Mouse (Mus musculus) ES-Bruce4 (cell line): Measurements from ENCODE around the gene Armcx3. TPM values are rescaled to one million over a fixed set of nuclear protein-coding genes. Genes with fewer than 3 reads are reported as not detected.
"Not testable (repeated sequence)": the region's sequence is repeated elsewhere in the genome, so short reads cannot be mapped to it uniquely, and the experiment has no call there.

Experiments used
- H3K27ac ChIP-seq: 2 replicates; pipeline ENCODE4 v1.5.1; 2012; ENCODE audit warnings: low read length, inconsistent platforms; ENCODE audit not compliant: insufficient read depth
- H3K27me3 ChIP-seq: 2 replicates; pipeline ENCODE4 v1.6.1; 2012; ENCODE audit warnings: mild to moderate bottlenecking, low read length, inconsistent platforms; ENCODE audit not compliant: control insufficient read depth, poor library complexity, insufficient read depth, severe bottlenecking
- H3K36me3 ChIP-seq: 2 replicates; pipeline ENCODE4 v1.6.1; 2012; ENCODE audit warnings: inconsistent platforms, mild to moderate bottlenecking, low read length, moderate library complexity; ENCODE audit not compliant: control insufficient read depth, poor library complexity, insufficient read depth, severe bottlenecking
- H3K4me1 ChIP-seq: one replicate; pipeline ENCODE4 v1.8.1; 2011; ENCODE audit warnings: low read length; ENCODE audit not compliant: control insufficient read depth, insufficient read depth
- H3K4me3 ChIP-seq: 2 replicates; pipeline ENCODE4 v1.5.1; 2011; ENCODE audit warnings: low read depth, mild to moderate bottlenecking, low read length
- H3K9ac ChIP-seq: 2 replicates; pipeline ENCODE4 v1.6.1; 2012; ENCODE audit warnings: low read depth, mild to moderate bottlenecking, inconsistent platforms; ENCODE audit not compliant: poor library complexity, severe bottlenecking
- H3K9me3 ChIP-seq: replicated peaks from 2 replicates; pipeline ENCODE4 v1.6.1; 2012; ENCODE audit warnings: mild to moderate bottlenecking, low read length, inconsistent platforms; ENCODE audit not compliant: control insufficient read depth, poor library complexity, insufficient read depth, severe bottlenecking
- CTCF ChIP-seq: IDR thresholded peaks from one replicate; pipeline ENCODE4 v1.8.1; 2011; ENCODE audit warnings: low read depth, low read length
- EP300 ChIP-seq: IDR thresholded peaks from 2 replicates; pipeline ENCODE4 v1.6.1; 2011; ENCODE audit warnings: low read depth, low read length; ENCODE audit not compliant: insufficient read depth
- POLR2A ChIP-seq: IDR thresholded peaks from one replicate; pipeline ENCODE4 v1.8.1; 2011; ENCODE audit warnings: low read length; ENCODE audit not compliant: insufficient read depth
- polyA plus RNA-seq: library from polyadenylated mRNA; stranded (reverse); fragments of >200 nt; gene quantifications from 2 replicates; pipeline ENCODE4 v1.2.4, GENCODE M21; 2011; ENCODE audit warnings: low read depth; ENCODE audit not compliant: missing spikeins, insufficient read depth, insufficient read length

The Armcx3 gene
- polyA plus RNA-seq, 1 experiment, result 19.1 TPM

DNA sequence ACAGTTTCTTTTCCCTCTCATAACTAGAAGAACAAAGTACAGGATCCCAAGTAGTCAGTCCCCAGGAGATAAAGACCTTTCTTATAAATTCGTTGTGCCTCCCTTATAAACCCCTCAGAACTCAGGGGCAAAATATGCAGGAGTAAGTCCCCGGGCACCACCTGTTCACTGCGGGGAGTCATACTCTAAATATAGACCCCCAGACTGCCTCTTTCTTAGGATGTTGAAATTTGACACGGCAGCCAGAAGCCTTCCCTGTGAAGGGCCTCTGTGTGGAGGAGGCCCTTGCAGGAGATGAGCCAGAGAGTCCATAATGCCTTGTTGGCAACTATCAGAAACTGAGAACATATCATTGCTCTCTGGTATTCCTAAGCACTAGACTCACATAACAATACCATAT is 3.8 kb upstream of the Armcx3 start:
- no peaks in the 10 kb centered on the region for H3K9me3 ChIP-seq
- H3K9ac ChIP-seq, result no peak overlapping the region
- TF ChIP-seq POLR2A (no peak), CTCF (no peak), EP300 (no peak)
- no peaks in the 10 kb centered on the region for H3K27me3 ChIP-seq
- no peaks in the 10 kb centered on the region for H3K4me1 ChIP-seq
- no peak overlapping the region for H3K27ac ChIP-seq
- H3K36me3 ChIP-seq, result no peaks in the 10 kb centered on the region
- no peak overlapping the region for H3K4me3 ChIP-seq

DNA sequence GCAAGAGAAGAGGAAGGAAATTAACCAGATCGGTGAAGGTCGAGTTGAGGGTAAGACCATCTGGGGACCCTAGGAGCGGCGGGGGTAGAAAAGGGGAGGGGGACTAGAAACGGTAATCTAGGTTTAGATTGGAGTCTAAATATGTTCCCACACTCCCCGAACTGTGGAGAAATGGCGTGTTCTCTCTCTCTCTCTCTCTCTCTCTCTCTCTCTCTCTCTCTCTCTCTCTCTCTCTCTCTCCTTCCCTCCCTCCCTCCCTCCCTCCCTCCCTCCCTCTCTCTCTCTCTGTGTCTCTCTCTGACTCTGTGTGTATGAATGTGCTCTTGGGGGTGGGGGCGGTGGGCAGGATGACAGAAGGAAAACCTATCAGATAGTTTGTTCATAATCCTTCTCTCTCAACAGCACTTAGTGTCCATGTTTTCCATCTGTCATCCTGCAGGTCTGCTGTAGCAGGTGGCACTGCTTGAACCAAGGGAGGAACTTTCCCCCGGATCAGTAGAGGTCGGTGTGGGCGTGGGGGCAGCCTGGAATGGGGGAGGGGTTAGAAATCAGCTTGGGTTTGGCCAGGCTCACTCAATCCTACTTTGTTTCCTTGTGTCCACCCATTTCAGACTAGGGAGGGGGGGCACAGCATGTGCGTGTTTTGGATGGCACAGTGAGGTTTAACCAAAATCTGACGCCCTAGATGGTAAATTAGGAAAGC is 1.0 kb downstream of the Armcx3 start:
- Histone ChIP-seq H3K9ac (peak overlapping the region; percentile 43), H3K9me3 (no peaks in the 10 kb centered on the region), H3K36me3 (no peaks in the 10 kb centered on the region), H3K27ac (no peak overlapping the region), H3K4me1 (no peaks in the 10 kb centered on the region), H3K27me3 (no peaks in the 10 kb centered on the region), H3K4me3 (peak overlapping the region; percentile 77)
- TF ChIP-seq EP300 (no peak), POLR2A (no peak), CTCF (no peak)

DNA sequence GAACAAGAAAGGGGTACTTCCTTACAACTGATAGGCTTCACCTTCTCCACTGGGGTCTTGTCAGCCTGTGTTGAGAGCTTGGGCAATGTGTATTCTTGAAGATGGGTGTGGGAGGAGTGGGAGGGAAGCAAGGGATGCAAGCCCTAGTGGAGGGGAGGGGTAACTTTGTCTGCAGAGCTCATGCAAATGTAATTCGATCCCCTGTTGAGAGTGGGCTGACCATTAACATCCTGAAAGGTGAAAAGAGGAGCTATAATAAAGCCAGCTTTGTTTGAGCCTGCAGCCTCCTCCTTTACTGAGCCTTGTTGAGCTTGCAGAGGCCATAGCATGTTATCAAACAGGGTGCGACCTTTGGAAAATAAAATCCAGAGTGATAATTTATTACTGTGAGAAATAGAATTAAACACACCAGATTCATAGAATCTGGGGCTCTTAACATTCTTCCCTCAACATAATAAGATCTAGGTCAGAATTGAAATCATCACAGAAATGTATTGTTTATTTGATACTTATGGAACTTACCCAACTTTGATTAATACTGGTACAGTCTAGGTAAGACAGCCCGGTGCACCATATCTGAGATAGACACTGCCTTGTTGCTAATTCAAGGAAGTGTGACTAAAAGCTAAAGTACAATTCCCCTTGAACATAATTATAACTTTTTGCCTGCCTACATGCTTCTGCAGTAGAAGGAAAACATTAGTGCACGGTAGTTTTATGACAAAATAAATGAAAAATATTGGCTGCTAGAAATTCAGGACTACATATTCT is 7.2 kb downstream of the Armcx3 start:
- not testable (repeated sequence) for H3K4me1 ChIP-seq, H3K27me3 ChIP-seq, H3K9me3 ChIP-seq, H3K36me3 ChIP-seq, H3K27ac ChIP-seq, H3K9ac ChIP-seq, H3K4me3 ChIP-seq

DNA sequence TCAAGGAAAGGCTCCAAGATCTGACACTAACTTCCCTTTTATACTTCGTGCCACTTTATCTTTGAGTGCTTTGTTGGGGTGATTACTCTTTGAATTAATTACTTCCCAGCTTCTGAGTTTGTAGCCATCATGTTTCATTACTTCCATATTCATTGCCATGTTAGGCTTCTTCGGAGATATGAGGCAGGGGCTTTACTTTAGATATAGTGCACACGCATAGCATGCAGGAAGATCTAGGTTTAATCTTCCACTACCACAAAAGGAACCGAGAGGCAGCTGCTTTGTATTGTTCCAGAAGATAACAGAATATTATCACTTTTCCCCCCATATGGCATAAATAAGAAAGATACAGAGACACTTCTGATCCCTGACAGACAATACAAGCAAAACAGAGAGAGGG is 31.3 kb downstream of the Armcx3 start:
- no peaks in the 10 kb centered on the region for H3K36me3 ChIP-seq
- no peak overlapping the region for H3K9ac ChIP-seq
- no peak for TF ChIP-seq POLR2A
- no peak for TF ChIP-seq EP300
- no peak for TF ChIP-seq CTCF
- H3K9me3 ChIP-seq, result no peaks in the 10 kb centered on the region
- H3K4me1 ChIP-seq, result no peaks in the 10 kb centered on the region
- no peak overlapping the region for H3K27ac ChIP-seq
- no peak overlapping the region for H3K4me3 ChIP-seq
- H3K27me3 ChIP-seq, result no peaks in the 10 kb centered on the region

DNA sequence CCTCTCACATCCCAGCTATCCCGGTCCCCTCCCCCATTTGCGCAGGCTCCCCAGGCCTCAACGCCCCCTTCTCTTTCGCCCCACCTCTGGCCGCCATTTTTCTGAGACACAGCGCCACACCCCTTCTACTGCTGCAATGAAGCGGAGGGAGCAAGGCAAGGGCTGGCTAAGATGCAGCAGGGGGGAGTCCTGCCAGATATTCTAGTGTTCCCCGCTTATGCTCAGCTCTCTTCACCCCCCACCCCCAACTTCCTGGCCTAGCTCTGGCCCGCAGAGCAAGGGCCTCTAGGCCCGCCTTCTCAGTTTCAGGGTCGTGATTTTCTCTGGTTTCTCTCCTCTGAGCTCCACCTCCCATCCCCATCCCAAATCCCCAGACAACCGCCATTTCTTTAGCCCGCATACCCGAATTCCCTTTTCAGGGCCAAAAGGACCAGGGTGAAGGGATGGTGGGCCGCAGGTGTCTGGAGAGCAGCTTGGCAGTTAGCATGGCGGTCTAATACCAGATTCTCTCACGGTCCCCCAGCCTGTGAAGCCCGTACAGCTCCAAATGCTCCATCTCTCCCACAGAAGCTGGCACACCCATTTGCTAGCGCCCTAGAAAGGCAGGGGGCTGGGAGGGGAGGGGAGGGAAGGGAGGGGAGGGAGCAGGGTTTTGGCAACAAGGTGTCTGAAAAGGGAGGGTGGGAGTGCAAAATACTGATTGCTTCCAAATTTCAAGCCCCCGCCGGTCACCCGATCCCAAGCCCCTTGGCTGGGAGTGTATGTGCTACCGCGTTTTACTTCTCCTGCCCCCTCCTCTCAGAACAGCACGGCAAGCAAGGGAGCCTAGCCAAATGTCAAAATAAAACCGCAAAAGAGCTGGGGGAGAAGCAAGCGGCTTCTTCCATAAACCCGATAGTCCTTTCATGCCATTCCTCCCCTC is 51.7 kb downstream of the Armcx3 start:
- Histone ChIP-seq H3K27me3 (no peaks in the 10 kb centered on the region; the same call in 1 of the 2 replicates), H3K9ac (peak overlapping the region; percentile 73), H3K36me3 (peaks cover 6% of the 10 kb centered on the region; the same call in 1 of the 2 replicates), H3K27ac (no peak overlapping the region), H3K9me3 (no peaks in the 10 kb centered on the region), H3K4me1 (no peaks in the 10 kb centered on the region), H3K4me3 (peak overlapping the region; percentile 82)
- TF ChIP-seq POLR2A (no peak), CTCF (no peak), EP300 (no peak)
